Mouse (Mus musculus) testis, adult 2 months (tissue): ENCODE measurements at regions not wholly inside any gene's neighbourhood (a gene's known extent, or its start where the extent isn't known, plus 50 kb on each side); places are given as distances from the start of the nearest gene placed in this dataset.

Experiments used
- CTCF ChIP-seq: fragments of 200-500 bp; IDR thresholded peaks from 2 replicates; pipeline ENCODE4 v1.5.1; 2012; ENCODE audit warnings: low read depth, mild to moderate bottlenecking, inconsistent platforms, low read length, moderate library complexity; ENCODE audit not compliant: control insufficient read depth, insufficient read depth, insufficient replicate concordance
- POLR2A ChIP-seq: fragments of 200-500 bp; IDR thresholded peaks from 2 replicates; pipeline ENCODE4 v1.6.1; 2012; ENCODE audit warnings: low read depth, mild to moderate bottlenecking, inconsistent platforms, low read length, moderate library complexity; ENCODE audit not compliant: control insufficient read depth

DNA sequence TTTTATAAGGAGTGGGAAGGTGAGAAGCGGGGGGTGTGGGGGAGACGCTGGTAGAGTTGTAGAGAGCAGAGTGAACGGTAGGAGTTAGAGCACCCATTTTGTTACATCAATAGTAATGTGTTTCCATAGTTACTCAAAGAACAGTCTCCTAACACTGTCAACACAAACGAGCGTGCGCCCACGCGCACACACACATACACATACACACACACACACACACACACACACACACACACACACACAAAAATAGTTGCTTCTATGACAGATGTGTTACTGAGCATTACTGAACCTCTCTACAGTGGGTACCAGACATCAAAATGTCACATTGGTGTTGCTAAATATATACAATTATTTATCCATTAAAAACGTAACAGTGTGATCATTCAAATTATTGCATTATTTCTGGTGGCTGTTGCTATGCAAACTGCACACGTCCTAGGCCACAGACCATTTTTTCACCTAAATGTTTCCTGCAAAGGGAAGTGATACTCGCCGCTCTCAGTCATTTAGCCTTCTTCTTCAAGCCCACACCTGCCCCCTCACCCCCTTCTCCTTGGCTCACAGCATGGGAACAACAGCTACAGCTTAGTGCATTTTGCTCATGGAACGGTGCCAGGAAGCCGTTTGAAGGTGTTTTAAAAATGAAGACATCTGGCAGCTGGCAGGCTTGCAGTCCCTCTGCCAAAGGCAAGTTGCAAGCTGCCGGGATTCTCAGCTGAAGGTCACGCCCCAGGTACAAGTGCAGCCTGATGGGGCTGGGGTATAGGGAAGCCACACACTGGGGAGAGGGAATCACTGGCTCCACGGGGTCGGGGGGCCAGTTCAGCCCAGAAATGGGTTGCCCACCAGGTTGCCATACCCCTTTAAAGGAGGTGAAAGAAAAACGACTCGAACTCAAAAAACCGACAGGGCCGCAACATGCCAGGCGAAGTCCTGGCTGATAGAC, 193.4 kb upstream of the Sox2 start:
- no peak for TF ChIP-seq CTCF
- no peak for TF ChIP-seq POLR2A
